Mouse (Mus musculus) kidney, adult 2 months (tissue): ENCODE measurements at regions not wholly inside any gene's neighbourhood (a gene's known extent, or its start where the extent isn't known, plus 50 kb on each side); places are given as distances from the start of the nearest gene placed in this dataset.

Experiments used
- CTCF ChIP-seq: fragments of 200-500 bp; conservative IDR thresholded peaks from 2 replicates; pipeline ENCODE4 v1.5.1; 2011; ENCODE audit warnings: low read depth, mild to moderate bottlenecking, control low read depth, low read length, moderate library complexity, mixed read lengths; ENCODE audit not compliant: insufficient read depth, insufficient read length
- POLR2A ChIP-seq: fragments of 200-500 bp; IDR thresholded peaks from one replicate; pipeline ENCODE4 v1.6.1; 2011; ENCODE audit warnings: low read depth, low read length, control low read depth

- TF ChIP-seq POLR2A (no peak), CTCF (no peak)
Measured at GRCm38 (mm10) chr11:39558287-39558686, 1136.7 kb downstream of the Mat2b start.
